Mouse (Mus musculus) lung, postnatal 14 days (tissue): Measurements from ENCODE around the gene D230025D16Rik.

Experiments
- DNase-seq: peaks from one replicate; pipeline ENCODE4 v3.0.0; 2021

Gene D230025D16Rik

DNA sequence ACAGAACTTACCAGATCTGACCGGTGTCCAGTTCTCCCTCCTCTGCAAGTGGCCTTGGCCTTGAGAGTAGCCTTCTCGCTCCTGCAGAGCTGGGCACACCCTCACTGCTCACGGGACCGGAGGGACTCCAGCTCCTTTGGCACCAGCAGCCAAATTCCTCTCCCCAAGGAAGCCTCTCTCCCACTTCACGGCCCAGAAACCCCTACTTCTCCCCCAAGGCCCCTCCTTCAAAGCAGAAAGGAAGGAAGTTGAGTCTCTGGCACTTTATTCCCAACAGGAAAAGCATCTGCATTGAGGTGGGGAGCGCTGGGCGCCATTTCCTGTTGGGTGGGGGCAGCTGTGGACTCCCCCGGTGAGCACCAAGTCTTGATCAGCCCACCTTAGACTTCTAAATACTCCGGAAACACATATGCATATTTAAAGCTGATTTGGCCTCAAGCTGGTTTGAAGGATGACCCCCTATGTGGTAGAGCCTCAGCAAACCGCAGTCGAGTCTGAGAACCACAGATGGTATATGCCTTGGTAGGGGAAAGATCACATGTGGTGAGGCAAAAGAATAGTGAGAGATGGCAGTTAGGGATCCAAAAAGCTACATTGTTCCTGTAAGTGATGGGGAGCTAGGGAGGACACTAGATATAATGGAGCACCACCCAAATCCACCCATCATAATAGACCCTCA is 71.1 kb downstream of the D230025D16Rik start, which contains the start of gene Exoc3l:
Gene Exoc3l, minus strand, starts transcription at position 207 of the 679 bp plus-strand sequence.
- DNase-seq, result no peak

- peak; percentile 94 for DNase-seq
Measured at GRCm38 (mm10) chr8:105297511-105298192, 72.7 kb downstream of the D230025D16Rik start, which contains the start of gene E2f4. TSS of gene E2f4 (plus strand) at chr8:105297663.

DNA sequence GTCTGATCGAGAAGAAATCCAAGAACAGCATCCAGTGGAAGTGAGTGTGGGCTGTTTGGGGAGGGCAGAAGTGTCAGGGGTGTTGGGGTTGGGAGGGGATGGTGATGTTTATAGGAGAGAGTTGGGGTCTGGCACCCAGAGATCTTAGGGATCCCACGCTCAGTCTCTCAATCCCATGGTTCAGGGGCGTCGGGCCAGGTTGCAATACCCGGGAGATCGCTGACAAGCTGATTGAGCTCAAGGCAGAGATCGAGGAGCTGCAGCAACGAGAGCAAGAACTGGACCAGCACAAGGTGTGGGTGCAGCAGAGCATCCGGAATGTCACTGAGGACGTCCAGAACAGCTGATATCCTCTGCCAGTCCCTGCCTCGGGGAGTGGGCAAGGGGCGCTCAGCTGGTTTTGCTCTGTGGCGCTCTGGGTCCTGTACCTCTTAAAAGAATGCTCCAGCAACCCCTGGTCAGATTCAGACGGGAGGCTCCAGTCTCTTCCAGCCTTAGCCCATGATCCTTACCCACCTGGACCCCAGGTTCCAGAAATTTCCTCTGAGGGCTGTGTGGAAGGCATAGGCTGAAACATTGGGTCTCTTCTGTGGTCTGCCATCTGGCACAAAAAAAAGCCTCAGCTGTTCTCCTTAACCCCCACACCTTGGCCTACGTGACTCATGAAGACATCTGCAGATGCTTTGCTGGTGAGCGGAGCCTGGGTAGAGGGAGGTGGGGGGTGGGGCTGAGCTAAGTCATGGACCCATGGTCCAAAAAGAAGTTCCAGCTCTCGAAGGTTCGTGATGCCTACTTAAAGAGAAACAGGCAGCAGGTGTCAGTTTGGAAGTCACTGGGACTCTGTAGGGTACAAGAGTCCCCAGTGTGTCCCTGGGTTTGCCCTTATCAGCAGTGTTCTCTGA is 73.7 kb downstream of the D230025D16Rik start:
- DNase-seq, result no peak

- DNase-seq, result no peak
Measured at GRCm38 (mm10) chr8:105299962-105300361, 75.0 kb downstream of the D230025D16Rik start.
